Mouse (Mus musculus): ENCODE results near the gene Tln2.

DNA sequence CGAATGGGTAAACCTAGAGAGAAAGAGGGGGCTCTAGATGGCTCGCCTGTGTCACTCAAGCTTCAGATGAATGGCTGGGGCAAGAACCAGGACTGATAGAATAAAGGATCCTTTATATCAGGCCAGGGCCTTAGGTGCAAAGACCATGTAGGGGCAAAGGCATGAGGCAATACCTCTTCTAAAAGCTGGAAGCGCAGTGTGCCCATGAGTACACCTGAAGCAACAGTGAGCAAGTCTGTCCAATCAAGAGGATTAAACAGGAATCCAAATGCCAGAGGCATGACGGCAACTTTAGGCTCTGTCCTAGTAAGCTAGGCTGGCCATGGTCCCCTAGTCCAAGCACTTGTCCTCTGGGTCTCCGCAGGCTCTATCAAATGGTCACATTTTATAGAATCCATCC lies 42.8 kb upstream of the Tln2 start:
- no peak for TF ChIP-seq CTCF (IDR thresholded peaks at IDR 0.05; ENCODE audit: low read depth, low read length)
- no peak for TF ChIP-seq EP300 (IDR thresholded peaks at IDR 0.05; ENCODE audit: insufficient read depth, low read depth, low read length)
- no peak for TF ChIP-seq POLR2A (IDR thresholded peaks at IDR 0.05; ENCODE audit: insufficient read depth, low read length)

Data from ES-Bruce4 (cell line).